Mouse (Mus musculus): ENCODE measurements around the gene Hoxa3. TPM values are rescaled to one million over a fixed set of nuclear protein-coding genes. Genes with fewer than 3 reads are reported as not detected.

Hoxa3 gene
- polyA plus RNA-seq, 1 experiment = not detected

DNA sequence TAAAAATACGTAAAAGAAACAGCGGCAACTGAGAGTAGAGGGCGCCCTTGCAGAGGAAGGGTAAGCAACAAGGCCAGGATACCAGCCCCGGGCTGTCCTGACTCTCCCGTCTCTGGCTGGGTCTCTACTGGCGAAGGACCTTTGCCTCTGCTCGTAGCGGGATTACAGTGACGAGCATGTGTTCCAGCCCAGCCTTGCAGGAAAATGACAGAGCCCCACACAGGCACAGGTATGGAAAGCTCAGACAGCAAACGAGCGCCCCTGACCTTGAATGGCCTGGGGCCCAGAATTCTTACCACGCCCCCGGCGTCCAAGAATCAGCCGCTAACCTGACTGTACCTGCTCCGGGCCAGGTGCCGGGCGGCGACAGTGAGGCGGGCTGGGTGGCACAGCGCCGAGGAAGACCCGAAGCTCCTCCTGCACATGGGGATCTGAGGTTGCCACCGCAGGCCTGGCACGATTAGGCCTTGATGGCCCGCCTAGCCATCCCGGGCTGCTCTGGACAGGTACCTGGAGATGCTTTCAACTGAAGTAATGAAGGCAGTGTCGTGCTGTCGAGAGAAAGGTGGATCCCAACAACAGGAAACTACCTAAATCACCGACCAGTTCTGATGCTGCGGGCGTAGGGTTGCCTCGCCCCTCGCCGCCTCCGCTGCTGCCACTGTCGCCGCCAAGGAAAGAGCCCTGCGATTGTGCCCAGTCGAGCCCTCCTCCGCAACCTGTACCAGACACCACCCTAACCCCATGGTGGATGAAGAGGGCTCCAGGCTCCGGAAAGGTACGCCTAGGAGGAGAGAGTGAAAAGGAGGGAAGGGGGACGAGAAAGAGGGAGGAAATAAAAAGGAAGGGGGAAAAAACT lies 16.7 kb upstream of the Hoxa3 start:
- Histone ChIP-seq H3K36me3 (ENCODE audit: control insufficient read depth) (no peaks in the 10 kb centered on the region), H3K4me3 (replicated peaks) (no peak overlapping the region), H3K9me3 (ENCODE audit: control insufficient read depth, low read length) (peaks cover 6% of the 10 kb centered on the region), H3K4me1 (ENCODE audit: control insufficient read depth) (no peaks in the 10 kb centered on the region), H3K27me3 (ENCODE audit: control insufficient read depth) (peaks cover 100% of the 10 kb centered on the region)
- no peak for TF ChIP-seq TAL1 (IDR thresholded peaks at IDR 0.05; ENCODE audit: low read length)
- no peak for TF ChIP-seq GATA1 (IDR thresholded peaks at IDR 0.05; ENCODE audit: low read length)

DNA sequence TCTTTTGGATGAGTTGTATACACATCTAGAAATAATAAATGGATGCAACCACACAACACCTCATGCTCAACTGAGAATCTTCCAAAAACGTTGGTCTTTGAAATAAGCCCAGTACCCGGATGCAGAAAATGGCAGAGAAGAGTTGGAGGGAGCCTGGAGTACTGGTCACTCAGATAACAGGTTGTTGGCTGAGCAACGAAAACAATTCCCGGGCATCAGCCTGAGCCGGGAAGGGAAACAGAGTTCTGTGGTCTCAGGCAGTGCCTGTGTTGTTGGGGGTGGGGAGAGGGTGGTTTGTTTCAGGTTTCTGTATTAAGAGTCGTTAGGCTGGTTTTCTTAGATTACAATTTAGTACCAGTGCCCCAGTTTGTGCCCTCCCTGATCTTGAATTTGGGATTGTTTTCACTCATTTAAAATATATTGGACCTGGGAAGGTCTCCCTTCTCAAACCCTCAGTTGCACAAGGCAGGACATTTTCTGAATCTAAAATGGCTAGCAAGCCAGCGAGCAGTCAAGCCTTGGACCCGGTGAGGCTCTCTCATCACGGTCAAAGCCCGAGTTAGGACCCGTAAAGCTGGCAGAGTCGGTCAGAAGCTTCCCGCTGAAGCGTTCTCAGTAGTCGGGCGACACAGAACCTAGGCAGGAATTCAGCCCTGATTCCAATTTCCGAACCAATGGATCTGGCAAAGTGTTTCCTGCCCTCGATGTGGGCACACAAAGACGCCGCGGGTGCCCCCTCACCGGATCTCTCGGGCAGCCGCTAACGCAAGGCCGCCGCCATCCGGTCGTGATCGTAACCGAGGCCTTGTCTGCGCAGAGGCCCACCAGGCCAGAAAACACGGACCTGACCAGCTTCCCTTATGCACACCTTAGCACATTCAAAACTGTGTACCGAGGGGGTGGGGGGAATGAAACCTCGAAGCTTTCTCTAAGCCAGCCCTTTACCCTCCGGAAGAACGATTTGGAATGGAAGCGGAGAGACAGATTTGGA lies 15.6 kb upstream of the Hoxa3 start:
- Histone ChIP-seq H3K9me3 (ENCODE audit: control insufficient read depth, low read length) (peaks cover 6% of the 10 kb centered on the region), H3K36me3 (ENCODE audit: control insufficient read depth) (no peaks in the 10 kb centered on the region), H3K4me3 (replicated peaks) (no peak overlapping the region), H3K27me3 (ENCODE audit: control insufficient read depth) (peaks cover 100% of the 10 kb centered on the region), H3K4me1 (ENCODE audit: control insufficient read depth) (no peaks in the 10 kb centered on the region)
- TF ChIP-seq TAL1 (IDR thresholded peaks at IDR 0.05; ENCODE audit: low read length) = no peak
- no peak for TF ChIP-seq GATA1 (IDR thresholded peaks at IDR 0.05; ENCODE audit: low read length)

GRCm38 (mm10) chr6:52227470-52228222 lies 14.5 kb upstream of the Hoxa3 start:
- Histone ChIP-seq H3K27me3 (ENCODE audit: control insufficient read depth) (peaks cover 100% of the 10 kb centered on the region), H3K9me3 (ENCODE audit: control insufficient read depth, low read length) (peaks cover 6% of the 10 kb centered on the region), H3K36me3 (ENCODE audit: control insufficient read depth) (no peaks in the 10 kb centered on the region), H3K4me3 (replicated peaks) (no peak overlapping the region), H3K4me1 (ENCODE audit: control insufficient read depth) (no peaks in the 10 kb centered on the region)
- TF ChIP-seq GATA1 (IDR thresholded peaks at IDR 0.05; ENCODE audit: low read length) (no peak), TAL1 (IDR thresholded peaks at IDR 0.05; ENCODE audit: low read length) (no peak)

DNA sequence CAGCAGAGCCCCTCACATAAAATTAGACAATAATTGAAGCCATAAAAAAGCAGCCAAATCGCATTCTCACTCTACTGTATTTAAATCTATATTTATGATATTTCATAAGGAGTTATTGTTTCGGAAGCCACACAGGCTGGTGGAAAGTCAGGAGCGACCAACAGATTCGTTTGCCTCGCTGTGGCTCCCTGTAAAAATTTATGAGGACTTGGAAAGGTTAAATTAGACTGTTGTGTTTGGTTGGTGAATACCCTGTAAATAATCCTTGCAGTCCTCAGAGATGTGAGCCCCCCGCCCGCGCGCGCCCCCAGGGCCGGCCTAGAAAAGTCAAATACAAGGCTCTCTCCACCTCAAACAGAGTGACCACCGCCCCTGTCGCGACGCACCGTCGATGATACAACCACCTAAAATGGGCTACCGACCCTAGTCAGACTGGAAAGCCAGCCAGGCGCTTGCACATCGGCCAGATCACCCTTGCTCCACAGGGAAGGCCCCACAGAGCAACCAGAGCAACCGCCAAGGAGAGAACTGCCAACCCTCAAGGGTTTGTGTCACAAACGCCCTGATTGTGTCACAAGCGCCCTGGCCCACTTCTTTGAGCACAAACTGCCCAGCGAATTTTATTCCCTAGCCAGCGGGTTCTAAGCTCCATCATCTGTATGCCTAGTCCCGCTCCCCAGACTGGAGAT lies 13.6 kb upstream of the Hoxa3 start:
- Histone ChIP-seq H3K9me3 (ENCODE audit: control insufficient read depth, low read length) (peaks cover 6% of the 10 kb centered on the region), H3K4me1 (ENCODE audit: control insufficient read depth) (no peaks in the 10 kb centered on the region), H3K36me3 (ENCODE audit: control insufficient read depth) (no peaks in the 10 kb centered on the region), H3K4me3 (replicated peaks) (no peak overlapping the region), H3K27me3 (ENCODE audit: control insufficient read depth) (peaks cover 100% of the 10 kb centered on the region)
- no peak for TF ChIP-seq TAL1 (IDR thresholded peaks at IDR 0.05; ENCODE audit: low read length)
- TF ChIP-seq GATA1 (IDR thresholded peaks at IDR 0.05; ENCODE audit: low read length) = no peak

DNA sequence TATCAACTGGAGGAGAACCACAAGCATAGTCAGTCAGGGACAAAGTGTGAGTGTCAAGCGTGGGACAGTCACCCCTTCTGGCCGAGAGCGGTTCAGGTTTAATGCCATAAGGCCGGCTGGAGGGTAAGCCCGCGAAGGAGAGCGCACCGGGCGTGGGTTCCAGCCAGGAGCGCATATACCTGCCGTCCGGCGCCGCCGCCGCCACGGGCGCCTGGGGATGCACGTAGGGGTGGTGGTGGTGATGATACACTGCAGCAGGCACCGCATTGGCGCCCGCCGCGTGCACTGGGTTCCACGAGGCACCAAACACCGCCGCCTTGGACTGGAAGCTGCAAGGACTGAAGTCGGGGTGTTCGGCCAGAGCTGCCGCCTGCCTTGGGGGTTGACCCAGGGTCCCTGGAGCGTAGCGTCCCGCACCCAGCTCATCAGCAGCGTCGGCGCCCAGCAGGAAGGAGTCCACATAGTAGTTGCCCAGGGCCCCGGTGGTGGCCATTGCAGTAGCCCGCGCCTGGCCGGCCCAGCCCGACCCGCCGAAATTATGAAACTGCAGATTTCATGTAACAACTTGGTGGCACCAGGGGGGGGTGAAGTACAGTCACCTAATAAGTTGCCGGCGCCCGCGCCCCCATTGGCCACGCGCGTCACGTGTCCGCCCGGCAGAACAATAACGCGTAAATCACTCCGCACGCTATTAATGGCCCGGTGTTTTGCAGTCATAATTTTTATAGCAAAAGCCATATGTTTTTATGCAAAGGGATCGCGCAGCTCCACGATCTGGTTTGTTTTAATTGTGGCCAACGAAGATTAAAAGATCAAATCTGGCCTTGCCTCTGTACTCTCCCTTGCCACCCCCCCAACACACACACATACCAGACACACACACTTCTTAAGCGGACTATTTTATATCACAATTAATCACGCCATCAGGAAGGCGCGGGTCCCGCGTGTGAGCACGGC lies 12.8 kb upstream of the Hoxa3 start:
- H3K9me3 ChIP-seq (ENCODE audit: control insufficient read depth, low read length) = peaks cover 9% of the 10 kb centered on the region
- no peaks in the 10 kb centered on the region for H3K36me3 ChIP-seq (ENCODE audit: control insufficient read depth)
- no peak overlapping the region for H3K4me3 ChIP-seq (replicated peaks)
- H3K27me3 ChIP-seq (ENCODE audit: control insufficient read depth) = peaks cover 100% of the 10 kb centered on the region
- peaks cover 3% of the 10 kb centered on the region for H3K4me1 ChIP-seq (ENCODE audit: control insufficient read depth)
- no peak for TF ChIP-seq TAL1 (IDR thresholded peaks at IDR 0.05; ENCODE audit: low read length)
- TF ChIP-seq GATA1 (IDR thresholded peaks at IDR 0.05; ENCODE audit: low read length) = no peak

- TF ChIP-seq GATA1 (IDR thresholded peaks at IDR 0.05; ENCODE audit: low read length) = no peak
- no peak for TF ChIP-seq TAL1 (IDR thresholded peaks at IDR 0.05; ENCODE audit: low read length)
- Histone ChIP-seq H3K4me1 (ENCODE audit: control insufficient read depth) (peaks cover 3% of the 10 kb centered on the region), H3K4me3 (replicated peaks) (no peak overlapping the region), H3K9me3 (ENCODE audit: control insufficient read depth, low read length) (peaks cover 9% of the 10 kb centered on the region), H3K36me3 (ENCODE audit: control insufficient read depth) (no peaks in the 10 kb centered on the region), H3K27me3 (ENCODE audit: control insufficient read depth) (peaks cover 100% of the 10 kb centered on the region)
Observed at GRCm38 (mm10) chr6:52224895-52225611, 11.9 kb upstream of the Hoxa3 start.

Measured in erythroblast, embryonic 14.5 days (primary cell).